Mouse (Mus musculus): ENCODE results near the gene Nubp1.

DNA sequence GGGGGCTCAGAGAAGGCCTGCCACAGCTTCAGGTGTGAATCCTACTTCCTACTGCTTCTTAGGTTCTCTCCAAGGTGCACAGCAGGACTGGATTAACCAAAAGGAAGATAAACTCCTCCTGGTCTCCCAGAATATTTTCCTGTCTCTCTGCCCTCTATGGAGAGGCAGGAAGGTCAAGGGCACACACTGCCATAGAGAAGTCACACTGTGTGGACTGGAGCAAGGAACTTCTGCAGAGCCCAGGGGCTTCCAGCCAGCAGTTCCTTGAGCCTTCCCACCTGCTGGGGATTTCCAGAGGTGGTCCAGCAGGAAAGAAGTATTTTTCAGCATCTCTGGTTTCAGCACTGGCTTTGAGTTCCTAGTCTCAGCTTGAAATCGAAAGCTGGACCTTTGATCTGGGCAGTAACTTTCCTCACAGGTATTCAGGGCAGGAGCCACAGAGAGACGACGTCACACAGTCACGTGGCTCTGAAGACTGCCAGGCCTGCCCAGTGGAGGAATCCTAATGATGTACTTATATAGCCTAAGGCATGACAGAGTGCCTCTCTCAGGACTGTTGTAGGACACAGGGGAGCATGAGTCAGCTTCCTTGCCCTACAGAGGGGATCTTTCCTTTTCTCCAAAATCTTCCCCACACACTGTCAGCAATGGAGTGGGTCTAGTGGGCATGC lies 53.4 kb downstream of the Nubp1 start:
- no peak for TF ChIP-seq CTCF (IDR thresholded peaks at IDR 0.05; ENCODE audit: control insufficient read depth, insufficient read depth, insufficient replicate concordance, low read depth, low read length)
- no peak for TF ChIP-seq POLR2A (IDR thresholded peaks at IDR 0.05; ENCODE audit: control insufficient read depth, low read depth, low read length)
